Mouse (Mus musculus) neural tube, embryonic 12.5 days (tissue): ENCODE results near the gene S1pr3. TPM values are rescaled to one million over a fixed set of nuclear protein-coding genes. Genes with fewer than 3 reads are reported as not detected.

Experiments used
- ATAC-seq: fragments of 200-750 bp; cut with Nextera tagmentation; 2 replicates; pipeline ENCODE4 v1.8.0; 2017; ENCODE audit warnings: low read depth, mild to moderate bottlenecking, moderate TSS enrichment, moderate library complexity; ENCODE audit not compliant: low FRiP score
- H3K27ac ChIP-seq: fragments of 300-500 bp; sonication (generic); 2 replicates; pipeline ENCODE4 v1.5.1; 2016
- H3K27me3 ChIP-seq: fragments of 300-500 bp; sonication (generic); replicated peaks from 2 replicates; pipeline ENCODE4 v1.6.1; 2016; ENCODE audit warnings: mild to moderate bottlenecking
- H3K36me3 ChIP-seq: fragments of 300-500 bp; sonication (generic); 2 replicates; pipeline ENCODE4 v1.6.1; 2016; ENCODE audit warnings: mild to moderate bottlenecking
- H3K4me1 ChIP-seq: fragments of 300-500 bp; sonication (generic); 2 replicates; pipeline ENCODE4 v1.6.1; 2016
- H3K4me2 ChIP-seq: fragments of 300-500 bp; sonication (generic); replicated peaks from 2 replicates; pipeline ENCODE4 v1.6.1; 2016; ENCODE audit warnings: mild to moderate bottlenecking
- H3K4me3 ChIP-seq: fragments of 300-500 bp; sonication (generic); 2 replicates; pipeline ENCODE4 v1.5.1; 2016
- H3K9ac ChIP-seq: fragments of 300-500 bp; sonication (generic); 2 replicates; pipeline ENCODE4 v1.6.1; 2016; ENCODE audit warnings: mild to moderate bottlenecking
- H3K9me3 ChIP-seq: fragments of 300-500 bp; sonication (generic); 2 replicates; pipeline ENCODE4 v1.6.1; 2016; ENCODE audit warnings: mild to moderate bottlenecking
- WGBS: fragments of 180-500 bp; shearing (Covaris S2); methylation state at CpG from one replicate; pipeline ENCODE4 v1.1.7; 2016; 5-methylcytosine and 5-hydroxymethylcytosine counted together
- polyA plus RNA-seq: library from polyadenylated mRNA; unstranded; fragments of >200 nt; fragmentation: Nextera tagmentation; extraction: Ambion mirVana; gene quantifications from 2 replicates; pipeline ENCODE4 v1.2.1, GENCODE M21; 2016

S1pr3 gene
- polyA plus RNA-seq, 1 experiment from 2014 or later: 30.2 TPM

GRCm38 (mm10) chr13:51468697-51469250 is 60.3 kb downstream of the S1pr3 start:
- Histone ChIP-seq H3K4me3 (no peak overlapping the region), H3K27ac (no peak overlapping the region), H3K9me3 (no peaks in the 10 kb centered on the region), H3K4me1 (no peaks in the 10 kb centered on the region), H3K9ac (no peak overlapping the region), H3K36me3 (no peaks in the 10 kb centered on the region), H3K4me2 (no peak overlapping the region), H3K27me3 (no peaks in the 10 kb centered on the region)
- WGBS: 75% methylated on average over 17 of the region's 17 CpGs
- ATAC-seq: no peak

Other genes with a start within 250 kb of the S1pr3 start
- 0.77 and 0.86 TPM in 2 replicates for gene Nxnl2, start 237.6 kb upstream of the S1pr3 start, polyA plus RNA-seq
- gene Shc3, start 160.8 kb downstream of the S1pr3 start, polyA plus RNA-seq: 4.5 and 5.4 TPM in 2 replicates
- 177 and 181 TPM in 2 replicates for gene Cks2, start 236.6 kb downstream of the S1pr3 start, polyA plus RNA-seq
- 25.9 and 33.3 TPM in 2 replicates for gene Secisbp2, start 243.1 kb downstream of the S1pr3 start, polyA plus RNA-seq